Mouse (Mus musculus) erythroblast, embryonic 14.5 days (primary cell): ENCODE measurements around the gene Msi2. TPM values are rescaled to one million over a fixed set of nuclear protein-coding genes. Genes with fewer than 3 reads are reported as not detected.
A peak's percentile ranks its signal among the peaks of the same experiment; 100 is the strongest.

ENCODE experiments used
- H3K27me3 ChIP-seq: 2 replicates; pipeline ENCODE4 v1.6.1; 2012; ENCODE audit warnings: inconsistent platforms; ENCODE audit not compliant: control insufficient read depth
- H3K36me3 ChIP-seq: 2 replicates; pipeline ENCODE4 v1.6.1; 2012; ENCODE audit warnings: mild to moderate bottlenecking, inconsistent platforms; ENCODE audit not compliant: control insufficient read depth
- H3K4me1 ChIP-seq: 2 replicates; pipeline ENCODE4 v1.6.1; 2012; ENCODE audit warnings: inconsistent platforms; ENCODE audit not compliant: control insufficient read depth
- H3K4me3 ChIP-seq: replicated peaks from 2 replicates; pipeline ENCODE3; 2012; ENCODE audit warnings: moderate library complexity, mild to moderate bottlenecking, inconsistent platforms
- H3K9me3 ChIP-seq: 2 replicates; pipeline ENCODE4 v1.6.1; 2012; ENCODE audit warnings: low read length, inconsistent platforms, mixed read lengths; ENCODE audit not compliant: control insufficient read depth
- GATA1 ChIP-seq: IDR thresholded peaks from 2 replicates; pipeline ENCODE4 v1.6.1; 2012; ENCODE audit warnings: low read length, inconsistent platforms, mixed read lengths
- TAL1 ChIP-seq: IDR thresholded peaks from 3 replicates; pipeline ENCODE4 v1.6.1; 2012; ENCODE audit warnings: low read length, inconsistent platforms, mixed read lengths
- polyA plus RNA-seq: library from polyadenylated mRNA; stranded (reverse); fragments of >175 nt; gene quantifications from 2 replicates; pipeline ENCODE4 v1.2.3, GENCODE M21; 2012

Gene Msi2
- polyA plus RNA-seq, 1 experiment, result 0.45 TPM

DNA sequence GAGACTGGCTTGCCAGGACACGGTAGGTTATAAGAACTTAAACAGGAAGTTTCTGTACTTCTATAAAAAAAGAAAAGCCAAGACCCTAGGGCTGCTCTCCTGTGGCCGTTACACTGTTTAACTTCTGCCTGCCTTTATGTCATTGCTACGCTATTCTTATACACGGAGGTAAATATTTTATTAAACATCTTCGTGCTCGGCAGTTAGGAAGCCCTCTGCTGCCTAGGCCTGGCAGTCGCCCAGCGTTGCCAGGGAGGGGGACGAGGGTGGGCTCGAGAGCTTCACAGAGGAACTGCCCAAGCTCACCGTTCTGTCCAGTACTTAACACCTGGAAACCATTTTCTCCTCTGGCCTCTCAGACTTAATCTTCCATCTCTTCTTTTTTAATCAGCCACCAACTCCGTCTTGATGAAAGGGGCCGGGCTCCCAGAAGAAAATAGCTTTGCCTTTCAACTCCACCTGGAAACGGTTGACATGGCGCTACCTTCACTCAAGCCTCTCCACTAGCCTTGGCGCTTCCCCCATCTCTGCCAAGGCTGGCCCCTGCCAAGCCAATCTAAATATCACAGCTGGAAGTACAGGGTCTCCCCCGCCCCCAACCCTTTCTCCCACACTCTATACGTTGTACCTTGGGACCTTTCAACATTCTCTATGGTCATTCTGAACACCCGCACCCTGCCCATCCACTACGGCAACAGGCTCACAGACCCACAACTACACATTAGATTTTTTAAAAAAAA lies 9.6 kb upstream of the Msi2 start:
- Histone ChIP-seq H3K27me3 (no peaks in the 10 kb centered on the region), H3K36me3 (no peaks in the 10 kb centered on the region), H3K4me1 (no peaks in the 10 kb centered on the region), H3K4me3 (no peak overlapping the region), H3K9me3 (no peaks in the 10 kb centered on the region)
- TF ChIP-seq GATA1 (no peak), TAL1 (no peak)

DNA sequence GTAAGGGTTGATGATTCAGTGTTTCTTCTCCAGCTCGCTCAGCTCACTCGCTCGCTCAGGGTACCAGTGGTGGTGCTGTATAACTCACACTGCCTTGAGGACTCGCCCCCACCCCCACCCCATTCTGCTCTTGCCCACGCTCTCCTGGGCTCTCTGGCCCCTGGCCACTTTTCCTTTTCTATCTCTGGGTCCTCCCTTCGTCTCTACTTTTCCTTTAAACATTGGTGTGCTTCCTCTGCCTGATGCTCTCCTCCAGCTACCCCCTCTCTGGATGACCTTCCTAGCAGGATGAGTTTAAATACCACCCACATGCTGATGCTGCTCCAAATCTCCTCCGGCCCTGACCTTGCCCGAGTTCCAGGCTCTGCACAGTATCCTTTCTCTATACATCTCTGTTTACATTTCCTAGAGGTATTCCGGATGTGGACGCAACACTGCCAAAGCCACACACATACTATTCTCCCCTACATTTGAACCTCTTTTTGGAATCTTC lies 2.9 kb upstream of the Msi2 start:
- Histone ChIP-seq H3K4me1 (peaks cover 39% of the 10 kb centered on the region), H3K36me3 (no peaks in the 10 kb centered on the region), H3K27me3 (no peaks in the 10 kb centered on the region), H3K4me3 (no peak overlapping the region), H3K9me3 (no peaks in the 10 kb centered on the region)
- TF ChIP-seq TAL1 (no peak), GATA1 (no peak)

DNA sequence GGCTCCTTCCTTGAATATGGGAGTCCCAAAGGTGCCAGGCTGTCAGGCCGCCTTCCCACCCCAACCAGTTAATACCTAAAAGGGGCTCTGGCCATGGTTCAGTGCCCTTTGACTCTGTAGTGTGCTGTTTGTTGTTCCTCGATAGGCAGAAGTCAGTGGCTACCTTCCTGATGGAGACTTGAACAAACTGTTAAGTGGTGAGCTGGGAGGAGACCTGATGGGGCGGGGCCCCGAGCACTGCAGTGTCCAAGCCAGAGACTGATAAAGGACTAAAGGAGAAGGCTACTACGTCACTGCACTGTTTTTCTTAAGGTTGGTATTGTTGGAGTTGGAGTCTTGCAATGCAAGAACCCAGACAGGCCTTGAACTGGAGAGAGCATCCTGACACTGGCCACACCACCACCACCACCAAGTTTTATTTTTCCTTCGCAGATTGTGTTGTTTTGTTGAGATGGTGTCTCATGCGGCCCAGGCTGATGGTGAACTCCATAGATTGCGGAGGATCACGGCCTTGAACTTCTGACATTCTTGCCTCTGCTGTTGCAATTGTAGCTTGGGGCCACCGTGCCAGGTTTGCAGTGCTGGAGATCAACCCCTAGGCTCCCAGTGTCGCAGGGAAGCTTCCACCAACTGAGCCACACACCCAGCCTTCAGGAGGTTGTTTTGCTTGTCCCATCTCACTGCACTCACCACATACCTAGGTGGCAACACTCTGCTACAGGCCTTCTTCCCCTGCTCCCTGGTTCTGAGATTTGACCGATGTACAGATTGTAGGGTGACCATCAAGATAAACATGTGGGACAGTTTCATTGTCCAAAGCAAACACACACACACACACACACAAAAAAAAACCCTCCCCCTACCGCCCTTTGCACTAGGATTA lies 2.2 kb upstream of the Msi2 start:
- no peak for TF ChIP-seq GATA1
- TF ChIP-seq TAL1, result no peak
- H3K27me3 ChIP-seq, result no peaks in the 10 kb centered on the region
- H3K9me3 ChIP-seq, result no peaks in the 10 kb centered on the region
- H3K36me3 ChIP-seq, result no peaks in the 10 kb centered on the region
- peaks cover 43% of the 10 kb centered on the region for H3K4me1 ChIP-seq
- H3K4me3 ChIP-seq, result no peak overlapping the region

DNA sequence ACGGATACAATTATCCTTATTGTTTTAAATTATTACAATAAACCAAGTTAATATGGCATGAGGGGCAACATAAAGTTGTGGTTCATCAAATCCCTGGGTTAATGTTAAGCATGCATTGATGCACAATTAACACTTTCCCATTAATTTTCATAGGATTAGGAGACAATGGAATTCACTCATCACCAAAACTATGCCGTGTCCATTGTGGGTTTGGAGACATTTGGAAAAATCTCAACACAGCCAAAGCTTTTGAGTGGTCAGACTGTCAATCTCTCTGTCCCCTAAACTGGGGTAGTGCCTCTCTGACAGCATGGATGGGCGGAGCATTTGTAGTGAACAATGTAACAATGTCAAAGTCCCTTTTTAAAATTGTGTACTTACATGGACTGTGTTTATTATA lies 1.3 kb upstream of the Msi2 start:
- H3K4me1 ChIP-seq, result peaks cover 43% of the 10 kb centered on the region
- H3K4me3 ChIP-seq, result peak overlapping the region; percentile 91
- H3K36me3 ChIP-seq, result no peaks in the 10 kb centered on the region
- H3K9me3 ChIP-seq, result no peaks in the 10 kb centered on the region
- no peak for TF ChIP-seq TAL1
- no peak for TF ChIP-seq GATA1
- no peaks in the 10 kb centered on the region for H3K27me3 ChIP-seq

DNA sequence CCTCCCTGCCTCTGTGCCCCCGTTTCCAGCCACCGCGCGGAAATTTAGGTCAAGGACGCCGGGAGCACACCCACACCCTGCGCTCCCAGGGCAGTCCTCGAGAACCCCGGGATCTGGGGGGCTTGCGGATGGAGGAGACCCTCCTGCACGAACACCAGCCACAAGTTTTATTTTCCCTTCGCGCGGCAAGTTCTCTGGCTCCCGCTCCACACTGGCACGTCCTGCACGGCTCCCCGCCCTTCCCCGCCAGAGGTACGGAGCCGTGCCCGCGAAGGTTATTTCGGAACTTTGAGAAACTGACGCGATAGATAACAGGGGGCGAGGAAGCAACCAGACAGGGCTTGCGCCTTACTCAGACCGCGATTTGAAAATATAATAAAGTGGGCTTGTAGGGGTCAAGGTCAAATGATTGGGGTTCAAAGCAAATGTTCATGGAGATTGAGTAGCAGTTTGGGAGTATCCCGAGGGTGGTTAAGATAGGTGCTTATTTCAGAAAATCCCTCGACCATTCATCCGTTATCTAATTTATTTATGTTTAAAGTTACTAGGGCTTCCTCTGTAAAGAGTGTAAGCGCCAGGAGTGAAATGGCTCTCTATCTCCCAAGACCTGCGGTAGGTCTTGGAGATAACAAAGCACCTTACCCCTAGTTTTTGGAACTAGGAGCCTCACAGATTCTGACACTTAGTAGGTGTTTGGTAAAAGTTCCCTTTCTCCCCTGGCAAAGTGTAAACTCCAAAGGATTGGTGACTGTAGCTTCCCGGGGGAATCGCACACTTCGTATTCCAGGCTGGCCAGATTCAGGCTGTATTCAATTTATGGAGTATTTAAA lies 668 bp upstream of the Msi2 start:
- Histone ChIP-seq H3K9me3 (no peaks in the 10 kb centered on the region), H3K36me3 (no peaks in the 10 kb centered on the region), H3K4me1 (peaks cover 43% of the 10 kb centered on the region), H3K27me3 (no peaks in the 10 kb centered on the region), H3K4me3 (peak overlapping the region; percentile 91)
- TF ChIP-seq TAL1 (no peak), GATA1 (no peak)

DNA sequence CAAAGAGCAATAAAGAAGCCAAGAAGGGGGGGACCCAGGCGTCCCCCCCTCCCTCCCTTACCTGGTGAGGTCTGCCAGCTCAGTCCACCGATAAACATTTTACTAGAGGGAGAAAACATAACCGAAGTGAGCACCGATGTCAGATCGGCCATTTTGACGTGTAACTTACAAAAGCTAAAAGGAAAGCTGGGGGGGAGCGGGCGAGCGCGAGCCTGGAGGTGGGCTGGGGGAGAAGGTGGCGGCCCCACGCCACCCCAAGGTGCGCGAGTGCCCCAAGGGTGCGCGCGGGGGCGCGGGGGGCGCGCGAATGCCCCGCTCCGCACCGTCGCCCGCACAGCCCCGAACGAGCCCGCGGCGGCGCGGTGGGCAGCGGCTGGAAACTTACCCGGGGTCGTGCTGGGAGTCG lies 666 bp downstream of the Msi2 start:
- Histone ChIP-seq H3K4me1 (peaks cover 43% of the 10 kb centered on the region), H3K27me3 (no peaks in the 10 kb centered on the region), H3K9me3 (no peaks in the 10 kb centered on the region), H3K36me3 (no peaks in the 10 kb centered on the region), H3K4me3 (peak overlapping the region; percentile 91)
- TF ChIP-seq TAL1 (no peak), GATA1 (no peak)

DNA sequence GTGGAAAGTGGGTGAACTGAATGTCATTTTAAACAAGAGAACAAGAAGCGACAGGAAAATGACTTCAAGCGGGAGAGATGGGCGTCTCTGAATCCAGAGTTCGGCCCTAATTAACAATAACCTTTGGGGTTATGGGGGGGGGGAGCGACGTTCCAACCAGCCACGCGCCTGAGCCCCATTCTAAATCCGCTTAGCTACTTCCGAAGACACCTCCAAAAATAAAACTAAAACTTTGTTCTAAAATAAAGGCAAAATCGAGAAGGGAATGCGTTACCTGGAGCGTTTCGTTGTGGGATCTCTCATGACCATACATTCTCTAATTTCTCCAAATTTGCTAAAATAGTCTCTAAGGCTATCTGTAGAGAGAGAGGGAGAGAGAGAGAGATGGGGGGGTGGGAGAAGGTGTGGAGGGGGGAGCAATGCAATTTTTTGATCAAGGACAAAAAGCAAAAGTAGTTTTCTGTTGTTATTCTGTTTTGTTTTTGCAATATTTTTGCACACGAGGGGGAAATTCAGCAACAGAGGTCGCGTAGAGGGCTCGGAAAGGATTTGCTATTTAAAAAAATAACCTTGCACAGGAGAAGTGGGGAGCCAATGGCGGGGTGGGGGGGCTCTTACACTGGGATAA lies 1.2 kb downstream of the Msi2 start:
- H3K4me1 ChIP-seq, result peaks cover 43% of the 10 kb centered on the region
- no peaks in the 10 kb centered on the region for H3K27me3 ChIP-seq
- peak overlapping the region; percentile 91 for H3K4me3 ChIP-seq
- no peak for TF ChIP-seq TAL1
- no peaks in the 10 kb centered on the region for H3K9me3 ChIP-seq
- H3K36me3 ChIP-seq, result peaks cover under 1% of the 10 kb centered on the region

DNA sequence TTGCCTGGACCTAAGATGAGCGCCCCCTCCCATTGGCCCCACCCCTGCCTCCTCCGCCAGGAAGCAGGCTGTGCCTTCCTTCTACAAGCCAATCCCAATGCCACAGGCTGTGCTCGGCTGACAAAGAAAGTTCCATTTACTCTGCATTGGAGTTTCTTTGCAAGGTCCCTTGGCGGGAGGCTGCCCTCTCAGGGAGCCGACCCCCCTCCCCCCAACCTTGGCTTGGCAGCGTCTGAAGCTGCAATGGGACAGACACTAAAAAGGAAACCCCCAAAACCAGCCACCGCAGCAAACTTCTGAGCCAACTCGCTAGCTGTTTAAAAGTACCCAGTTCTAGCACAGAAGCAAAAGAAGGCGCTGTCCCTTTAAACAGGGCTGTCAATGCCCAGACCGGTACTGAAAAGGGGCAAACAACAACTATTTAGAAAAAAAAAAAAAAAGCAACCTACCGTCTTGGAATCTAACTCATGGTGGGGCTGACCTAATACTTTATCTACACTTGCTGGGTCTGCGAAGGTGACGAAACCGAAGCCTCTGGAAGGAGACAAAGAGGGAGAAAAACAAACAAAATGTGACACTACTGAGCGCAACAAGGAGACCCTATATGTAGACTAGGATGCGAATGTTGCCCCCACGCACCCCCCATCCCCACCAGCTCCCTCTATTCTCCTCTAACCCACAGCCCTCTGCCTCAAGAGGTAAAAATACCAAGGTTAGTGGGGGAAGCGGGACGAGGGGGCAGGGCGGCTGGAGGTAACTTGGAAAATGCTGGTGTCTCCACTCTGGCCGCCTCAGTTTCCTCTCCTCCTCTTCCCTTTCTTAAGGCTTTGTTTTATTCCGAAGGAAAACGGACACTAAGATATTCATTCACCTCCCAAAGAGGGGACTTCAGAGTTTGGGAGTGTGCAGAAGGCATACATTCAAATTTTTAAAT lies 2.0 kb downstream of the Msi2 start:
- Histone ChIP-seq H3K4me1 (peaks cover 43% of the 10 kb centered on the region), H3K27me3 (no peaks in the 10 kb centered on the region), H3K4me3 (peak overlapping the region; percentile 91), H3K9me3 (no peaks in the 10 kb centered on the region), H3K36me3 (peaks cover 9% of the 10 kb centered on the region)
- no peak for TF ChIP-seq GATA1
- TF ChIP-seq TAL1, result no peak
